ENCODE assay signal across 20 mouse cellular contexts in the genomic region with DNA sequence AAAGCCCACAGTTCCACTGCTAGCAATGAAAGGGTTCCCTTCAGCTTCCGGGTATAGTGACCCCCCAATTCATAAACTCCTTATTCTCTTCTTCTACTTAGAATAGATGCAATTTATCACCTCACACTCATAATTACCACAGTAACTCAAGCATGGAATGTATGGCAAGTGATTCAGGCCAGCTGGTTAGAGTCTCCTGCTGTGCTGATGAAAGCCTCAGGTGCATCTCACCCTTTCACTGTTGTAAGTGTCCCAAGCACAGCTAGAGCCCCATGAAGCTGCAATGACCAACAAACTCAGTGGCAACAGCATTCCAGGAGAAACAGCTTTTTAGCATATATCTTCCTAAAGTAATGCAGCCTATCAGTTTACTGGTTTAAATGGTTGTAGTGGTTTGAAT.
DNase-seq lines count a peak whose midpoint lies in the region; ATAC-seq lines count a peak whose summit lies in the region.
"Had no signal": no experiment of that assay in that cellular context is flagged by ENCODE, and none has a peak within 500 bp of the region (broad histone marks: within the 10 kb centered on the region; RNA-seq: fewer than 3 reads in every experiment).

No protein-coding gene starts in this region.

- H3K27me3 ChIP-seq in heart, embryonic 12.5 days (replicated peaks): no peaks in the 10 kb centered on the region
- H3K27me3 ChIP-seq: CH12.LX; forebrain, embryonic 13.5 days; intestine, embryonic 15.5 days had no signal

- WGBS in heart, embryonic 12.5 days: 89% methylated on average over 1 of the region's 1 CpGs

- H3K27ac ChIP-seq in heart, embryonic 12.5 days (ENCODE audit: poor library complexity, severe bottlenecking): no peak overlapping the region
- H3K27ac ChIP-seq: embryonic facial prominence, embryonic 10.5 days; forebrain, embryonic 13.5 days; heart, adult 2 months; hindbrain, embryonic 10.5 days; hindbrain, embryonic 14.5 days; intestine, embryonic 15.5 days had no signal

- ATAC-seq in heart, embryonic 12.5 days (ENCODE audit: insufficient number of reproducible peaks, low FRiP score): no peak
- ATAC-seq: forebrain, embryonic 13.5 days; intestine, embryonic 15.5 days; Patski had no signal

- H3K4me3 ChIP-seq in heart, embryonic 12.5 days: no peak overlapping the region
- H3K4me3 ChIP-seq: embryonic facial prominence, embryonic 10.5 days; forebrain, embryonic 13.5 days; heart, adult 2 months; hindbrain, embryonic 10.5 days; intestine, embryonic 15.5 days had no signal

- no peaks in the 10 kb centered on the region for H3K36me3 ChIP-seq in heart, embryonic 12.5 days
- H3K36me3 ChIP-seq: embryonic facial prominence, embryonic 10.5 days; hindbrain, embryonic 10.5 days; intestine, embryonic 15.5 days had no signal

- H3K4me2 ChIP-seq in heart, embryonic 12.5 days: no peak overlapping the region
- H3K4me2 ChIP-seq: forebrain, embryonic 13.5 days; heart, embryonic 11.5 days; hindbrain, embryonic 14.5 days; intestine, embryonic 15.5 days had no signal

- H3K4me1 ChIP-seq in heart, embryonic 12.5 days (replicated peaks): no peaks in the 10 kb centered on the region
- H3K4me1 ChIP-seq: embryonic facial prominence, embryonic 10.5 days; forebrain, embryonic 13.5 days; hindbrain, embryonic 10.5 days; intestine, embryonic 15.5 days had no signal

- no peak overlapping the region for H3K9ac ChIP-seq in heart, embryonic 12.5 days
- H3K9ac ChIP-seq: forebrain, embryonic 13.5 days; hindbrain, embryonic 14.5 days; intestine, embryonic 15.5 days had no signal

- H3K9me3 ChIP-seq in heart, embryonic 12.5 days (replicated peaks): peaks cover 6% of the 10 kb centered on the region
- H3K9me3 ChIP-seq: hindbrain, embryonic 10.5 days; intestine, embryonic 15.5 days had no signal

- DNase-seq in heart, adult 11 months: peak; percentile 21
- DNase-seq in brain, adult 2 months (ENCODE audit: low read depth, low spot score): peak; percentile 79
- peak; percentile 39 for DNase-seq in cerebellum, adult 8-10 months
- DNase-seq in cerebellum, postnatal 25 days: peak; percentile 46 to 67
- DNase-seq in liver (no peak), adipocyte (ENCODE audit: low spot score) (no peak)
- DNase-seq in urinary bladder, postnatal 36 days (ENCODE audit: low spot score in 2 of 2): no peak
- DNase-seq: adrenal gland, postnatal 14 days; gastrocnemius, postnatal 10 days; heart, adult 2 months; kidney, adult 18-20 months had no signal

Comparison
In these comparisons a context has a peak if more than half of its experiments do, and no peak if none do; other contexts are left out.
1. DNase-seq: peak in heart, adult 11 months (single experiment), brain, adult 2 months (single experiment), cerebellum, adult 8-10 months (single experiment) and cerebellum, postnatal 25 days (2 of 2); none in liver (single experiment), adipocyte (single experiment) and urinary bladder, postnatal 36 days (0 of 2).